Mouse (Mus musculus): Measurements from ENCODE around the gene Clca3b. TPM values are rescaled to one million over a fixed set of nuclear protein-coding genes. Genes with fewer than 3 reads are reported as not detected.
"Not testable (repeated sequence)": the region's sequence is repeated elsewhere in the genome, so short reads cannot be mapped to it uniquely, and the experiment has no call there.

The Clca3b gene
- total RNA-seq (2021) = not detected

GRCm38 (mm10) chr3:144849014-144849556, at the start of gene Clca3b:
TSS of gene Clca3b (minus strand) at chr3:144849357.
- intact Hi-C loops (cut with DNase I); DNase-seq (ENCODE audit: low spot score in 2 of 2): not testable (repeated sequence)

- intact Hi-C loops (cut with DNase I) = no loop called here
- no peak for DNase-seq (ENCODE audit: low spot score in 2 of 2)
Observed at GRCm38 (mm10) chr3:144897042-144897678, 48.0 kb upstream of the Clca3b start.

- intact Hi-C loops (cut with DNase I) = no loop called here
- DNase-seq (ENCODE audit: low spot score in 2 of 2) = peak in 1 of 2 experiments; percentile 15
Observed at GRCm38 (mm10) chr3:144890246-144890758, 41.1 kb upstream of the Clca3b start.

- DNase-seq (ENCODE audit: low spot score in 2 of 2) = no peak
- intact Hi-C loops (cut with DNase I) = no loop called here
Observed at GRCm38 (mm10) chr3:144886957-144887356, 37.8 kb upstream of the Clca3b start.

GRCm38 (mm10) chr3:144872012-144872411, 22.9 kb upstream of the Clca3b start:
- intact Hi-C loops (cut with DNase I); DNase-seq (ENCODE audit: low spot score in 2 of 2): not testable (repeated sequence)

- intact Hi-C loops (cut with DNase I) = no loop called here
- DNase-seq (ENCODE audit: low spot score in 2 of 2) = no peak
Observed at GRCm38 (mm10) chr3:144849584-144849983, 427 bp upstream of the Clca3b start.

- DNase-seq (ENCODE audit: low spot score in 2 of 2) = no peak
Observed at GRCm38 (mm10) chr3:144827257-144827656, 21.9 kb downstream of the Clca3b start.

GRCm38 (mm10) chr3:144825151-144825550, 24.0 kb downstream of the Clca3b start:
- peak; percentile 84 to 91 for DNase-seq (ENCODE audit: low spot score in 2 of 2)
- intact Hi-C loops (cut with DNase I) = loop anchor here (10.0 kb wide), 2 partner anchors 200 to 300 kb away; no protein-coding TSS in a partner anchor

More at GRCm38 (mm10) chr3:144827257-144827656, 21.9 kb downstream of the Clca3b start:
- intact Hi-C loops (cut with DNase I) = loop anchor here (10.0 kb wide), 2 partner anchors 198 to 298 kb away; no protein-coding TSS in a partner anchor

- DNase-seq (ENCODE audit: low spot score in 2 of 2) = peak in 1 of 2 experiments; percentile 70
- intact Hi-C loops (cut with DNase I) = loop anchor here (10.0 kb wide), 2 partner anchors 201 to 301 kb away; no protein-coding TSS in a partner anchor
Observed at GRCm38 (mm10) chr3:144823331-144823730, 25.8 kb downstream of the Clca3b start.

GRCm38 (mm10) chr3:144820632-144821031, 28.5 kb downstream of the Clca3b start:
- intact Hi-C loops (cut with DNase I) = loop anchor here (10.0 kb wide), 2 partner anchors 204 to 304 kb away; no protein-coding TSS in a partner anchor
- peak in 1 of 2 experiments; percentile 31 for DNase-seq (ENCODE audit: low spot score in 2 of 2)

GRCm38 (mm10) chr3:144819219-144819618, 29.9 kb downstream of the Clca3b start, which contains the start of gene Clca3a2:
TSS of gene Clca3a2 (minus strand) at chr3:144819494.
- intact Hi-C loops (cut with DNase I) = loop anchor here (10.0 kb wide), 1 partner anchor 64 kb away; no protein-coding TSS in a partner anchor
- not testable (repeated sequence) for DNase-seq (ENCODE audit: low spot score in 2 of 2)

- peak in 1 of 2 experiments; percentile 43 for DNase-seq (ENCODE audit: low spot score in 2 of 2)
- intact Hi-C loops (cut with DNase I) = loop anchor here (10.0 kb wide), 1 partner anchor 59 kb away; no protein-coding TSS in a partner anchor
Observed at GRCm38 (mm10) chr3:144813336-144813735, 35.8 kb downstream of the Clca3b start.

GRCm38 (mm10) chr3:144811821-144812220, 37.3 kb downstream of the Clca3b start:
- DNase-seq (ENCODE audit: low spot score in 2 of 2) = no peak
- intact Hi-C loops (cut with DNase I) = loop anchor here (10.0 kb wide), 1 partner anchor 57 kb away; no protein-coding TSS in a partner anchor

GRCm38 (mm10) chr3:144808153-144808925, 40.8 kb downstream of the Clca3b start:
- intact Hi-C loops (cut with DNase I); DNase-seq (ENCODE audit: low spot score in 2 of 2): not testable (repeated sequence)

GRCm38 (mm10) chr3:144806626-144807025, 42.5 kb downstream of the Clca3b start:
- DNase-seq (ENCODE audit: low spot score in 2 of 2); intact Hi-C loops (cut with DNase I): not testable (repeated sequence)

GRCm38 (mm10) chr3:144801861-144802260, 47.3 kb downstream of the Clca3b start:
- intact Hi-C loops (cut with DNase I) = no loop called here
- DNase-seq (ENCODE audit: low spot score in 2 of 2) = peak in 1 of 2 experiments; percentile 17

- intact Hi-C loops (cut with DNase I) = loop anchor here (5.0 kb wide), 1 partner anchor 63 kb away; the partner anchor contains the start of gene Sh3glb1
- DNase-seq (ENCODE audit: low spot score in 2 of 2) = no peak
Observed at GRCm38 (mm10) chr3:144785181-144786148, 63.7 kb downstream of the Clca3b start.
